Mouse (Mus musculus): ENCODE results near the gene Zfp646.

Zfp646 gene

DNA sequence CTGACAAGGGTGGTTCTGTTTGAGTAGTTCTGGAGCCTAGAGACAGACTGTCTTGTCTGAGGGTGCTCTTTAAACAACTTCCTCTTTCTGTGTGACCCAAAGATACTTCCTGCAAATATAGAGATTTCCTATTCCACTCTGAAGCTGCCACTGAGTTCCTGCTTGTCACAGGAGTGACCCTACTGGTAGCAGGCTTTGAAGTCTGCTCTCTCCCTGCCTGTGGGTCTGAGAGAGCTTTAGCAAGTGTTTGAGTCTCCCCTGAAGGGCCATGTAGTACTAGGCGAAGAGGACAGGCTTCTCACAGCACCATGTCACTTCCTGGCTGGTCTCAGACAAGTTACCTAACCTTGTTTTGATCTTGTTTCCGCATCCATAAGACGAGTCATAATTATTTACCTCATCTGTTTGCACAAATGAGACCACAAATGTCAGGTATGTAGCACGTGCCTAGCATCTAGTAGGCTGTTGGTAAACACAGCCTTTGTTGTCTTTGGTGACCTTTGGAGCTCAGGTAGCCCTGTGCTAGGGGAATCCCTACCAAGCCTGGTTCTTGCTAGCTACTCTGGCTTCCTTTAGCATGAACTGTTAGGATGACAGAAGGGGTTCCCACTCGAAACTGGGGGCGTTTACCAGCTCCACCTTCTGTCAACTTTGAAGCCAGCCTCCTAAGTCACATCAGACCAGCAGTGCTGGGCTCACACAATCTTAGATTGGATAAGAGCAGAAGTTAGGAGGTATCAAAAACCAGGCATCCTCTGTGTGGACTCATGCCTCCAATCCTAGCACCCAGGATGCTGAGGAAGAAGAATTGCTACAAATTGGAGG is 46.6 kb downstream of the Zfp646 start:
- no peak for DNase-seq

GRCm38 (mm10) chr7:127923714-127924113 is 47.7 kb downstream of the Zfp646 start:
- DNase-seq, result no peak

GRCm38 (mm10) chr7:127925252-127925651 is 49.2 kb downstream of the Zfp646 start:
- DNase-seq, result peak; percentile 92

GRCm38 (mm10) chr7:127926066-127926465 is 50.0 kb downstream of the Zfp646 start:
- DNase-seq, result peak; percentile 82

DNA sequence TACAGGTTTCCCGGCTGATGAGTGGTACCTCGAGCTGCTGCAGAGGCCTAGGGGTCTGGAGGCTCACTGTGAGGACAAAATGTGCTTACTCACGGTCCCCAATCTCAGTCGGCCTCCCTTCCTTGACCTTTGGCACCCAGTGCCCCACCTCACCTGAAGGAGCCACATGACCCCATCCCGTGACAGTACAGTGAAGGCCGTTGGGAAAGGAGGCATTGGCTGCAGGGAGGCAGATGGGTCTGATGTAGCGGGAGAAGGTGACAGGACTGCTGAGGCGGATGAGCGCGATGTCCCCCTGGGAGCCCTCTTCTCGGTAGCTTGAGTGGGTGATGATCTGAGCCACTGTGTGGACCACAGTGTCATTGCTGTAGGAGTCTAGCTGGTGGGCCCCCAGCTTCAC is 50.8 kb downstream of the Zfp646 start:
- peak; percentile 76 for DNase-seq

- no peak for DNase-seq
Measured at GRCm38 (mm10) chr7:127927726-127928125, 51.7 kb downstream of the Zfp646 start.

- DNase-seq, result peak; percentile 64
Measured at GRCm38 (mm10) chr7:127928596-127928995, 52.6 kb downstream of the Zfp646 start.

DNA sequence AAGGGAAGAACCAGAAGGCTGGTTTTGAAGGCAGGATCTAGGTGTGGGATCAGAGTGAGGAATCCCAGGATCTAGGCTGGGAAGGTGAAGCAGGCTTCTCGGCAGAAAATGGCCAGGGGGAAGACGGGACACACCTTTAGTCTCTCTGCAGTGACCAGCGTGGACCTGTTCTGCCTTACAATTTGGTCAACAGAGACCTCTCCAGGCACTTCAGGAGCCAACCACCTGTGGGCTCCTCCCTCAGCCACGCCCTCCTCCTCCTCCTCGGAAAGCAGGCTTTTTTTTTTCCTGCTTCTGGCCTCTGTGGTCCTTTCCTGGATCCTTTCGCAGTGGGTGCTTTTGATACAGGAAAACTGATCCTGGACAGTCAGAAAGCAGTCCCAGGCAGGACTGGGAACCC is 53.9 kb downstream of the Zfp646 start, which contains the start of gene Prss8:
TSS of gene Prss8 (minus strand) at position 182 of the 400 bp plus-strand sequence.
- DNase-seq, result peak; percentile 92

DNA sequence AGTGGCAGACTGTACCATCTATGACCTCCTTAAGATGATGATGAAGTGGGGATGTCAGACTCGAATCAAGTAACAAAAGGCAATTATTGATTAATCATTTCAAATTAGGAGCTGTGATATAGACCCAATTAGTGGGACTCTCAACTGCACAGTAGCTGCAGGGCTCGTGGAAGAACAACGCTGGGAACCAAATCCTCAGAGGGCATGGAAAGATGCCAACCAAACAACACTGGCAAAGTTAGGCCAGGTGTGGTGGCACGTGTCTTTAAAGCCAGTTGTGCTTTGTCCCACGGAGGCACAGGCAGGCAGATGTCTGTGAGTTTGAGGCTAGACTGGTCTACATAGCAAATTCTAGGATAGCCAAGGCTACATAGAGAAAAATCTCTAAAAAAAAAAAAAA is 54.6 kb downstream of the Zfp646 start:
- DNase-seq, result no peak

GRCm38 (mm10) chr7:127931351-127932135 is 55.5 kb downstream of the Zfp646 start:
- peak; percentile 82 for DNase-seq

DNA sequence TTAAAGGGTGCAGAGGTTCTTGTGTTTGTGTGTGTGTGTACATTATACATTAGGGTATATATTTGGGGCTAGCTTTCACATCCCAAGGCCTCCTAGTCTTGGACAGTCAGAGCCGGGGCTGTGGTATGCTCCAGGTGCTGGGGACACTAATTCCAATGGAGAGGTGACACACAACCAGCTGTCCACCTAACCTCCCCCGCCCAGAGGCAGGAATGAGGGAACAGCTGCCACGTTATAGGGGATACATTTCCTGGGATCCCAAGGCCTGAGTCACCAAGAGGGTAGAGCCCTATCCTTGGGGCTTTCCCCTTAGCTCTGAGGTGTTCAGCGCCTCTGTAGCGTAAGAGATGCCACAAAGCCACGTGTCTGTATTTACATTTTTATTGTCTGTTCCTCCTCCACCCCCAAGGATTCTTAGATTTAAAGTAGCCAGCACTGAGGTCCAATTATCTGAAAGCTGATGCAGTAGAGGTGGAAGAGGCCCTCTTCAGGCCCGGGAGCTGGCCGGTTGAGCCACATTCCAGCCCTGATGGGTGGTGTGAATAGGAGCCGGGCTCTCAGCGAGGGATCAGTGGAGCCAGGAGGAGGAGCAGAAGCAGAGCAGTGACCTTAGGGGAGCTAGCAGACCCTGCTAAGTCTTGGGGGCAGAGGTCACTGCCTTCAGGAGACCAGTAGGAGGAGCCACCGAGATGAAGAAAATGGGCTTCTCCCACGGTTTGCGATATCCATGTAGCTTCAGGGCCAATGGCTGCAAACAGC is 56.4 kb downstream of the Zfp646 start:
- peak; percentile 59 for DNase-seq

GRCm38 (mm10) chr7:127934075-127934474 is 58.1 kb downstream of the Zfp646 start:
- DNase-seq, result no peak

- peak; percentile 97 for DNase-seq
Measured at GRCm38 (mm10) chr7:127935028-127935722, 59.2 kb downstream of the Zfp646 start.
